Mouse (Mus musculus) CH12.LX (cell line): Measurements from ENCODE around the gene Olfr1413.

Experiments
- CTCF ChIP-seq, 2 experiments: IDR thresholded peaks in 1 of 2; conservative IDR thresholded peaks in 1 of 2; 2 replicates each; pipeline ENCODE4 v1.5.1; 2011 to 2012; ENCODE audit warnings: low read depth in 2 of 2, low read length in 2 of 2, improper control_type of control experiment in 1 of 2, inconsistent platforms in 1 of 2, mild to moderate bottlenecking in 1 of 2, moderate library complexity in 1 of 2
- E2F4 ChIP-seq: IDR thresholded peaks from 2 replicates; pipeline ENCODE4 v1.6.1; 2011; ENCODE audit warnings: low read depth, low read length, improper control_type of control experiment; ENCODE audit not compliant: insufficient replicate concordance
- MEF2A ChIP-seq: IDR thresholded peaks from 2 replicates; pipeline ENCODE4 v1.6.1; 2014; ENCODE audit warnings: low read depth, mild to moderate bottlenecking, inconsistent platforms, low read length, improper control_type of control experiment, borderline replicate concordance
- USF2 ChIP-seq: conservative IDR thresholded peaks from 2 replicates; pipeline ENCODE4 v1.6.1; 2011; ENCODE audit warnings: low read depth, low read length, improper control_type of control experiment

DNA sequence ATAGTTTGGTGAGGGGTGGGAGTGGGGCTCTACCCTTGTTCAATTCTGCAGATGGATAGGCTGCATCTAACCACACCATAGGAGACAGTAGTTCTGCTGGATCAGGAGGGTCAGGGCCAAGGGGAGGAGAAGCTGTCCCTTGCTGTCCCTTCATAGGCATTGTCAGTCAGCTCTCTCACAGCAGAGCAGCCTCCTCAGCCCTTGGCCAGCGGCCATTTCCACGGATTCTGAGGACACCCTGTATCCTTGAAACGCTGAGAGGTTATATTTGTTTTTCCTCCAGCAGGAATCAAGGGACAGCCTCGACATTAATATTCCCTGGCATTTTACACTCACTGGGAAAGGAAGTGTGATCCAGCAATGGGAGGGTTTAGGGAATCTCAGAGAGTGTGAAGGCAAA is 47.2 kb downstream of the Olfr1413 start:
- TF ChIP-seq E2F4, result no peak
- TF ChIP-seq CTCF (conservative IDR thresholded peaks at IDR 0.05 in 1 of 2, IDR thresholded peaks at IDR 0.05 in 1 of 2; ENCODE audit: low read depth in 2 of 2, low read length in 2 of 2), result no peak
- no peak for TF ChIP-seq USF2
- no peak for TF ChIP-seq MEF2A
